In genomic region chr11:76810706-76811495, GRCm38 (mm10) we compare ENCODE assay signal across 10 mouse cellular contexts. TPM values are rescaled to one million over a fixed set of nuclear protein-coding genes. Genes with fewer than 3 reads are reported as not detected.
DNase-seq lines count a peak whose midpoint lies in the region; ATAC-seq and TF ChIP-seq lines count a peak whose summit lies in the region.
"Had no signal": no experiment of that assay in that cellular context is flagged by ENCODE, and none has a peak within 500 bp of the region (broad histone marks: within the 10 kb centered on the region; RNA-seq: fewer than 3 reads in every experiment).

No protein-coding gene starts in this region.

- H3K4me3 ChIP-seq in hindbrain, postnatal 0 days (ENCODE audit: low read length), result no peak overlapping the region
- H3K4me3 ChIP-seq in hindbrain, embryonic 10.5 days, result no peak overlapping the region
- H3K4me3 ChIP-seq in stomach, postnatal 0 days (ENCODE audit: low read depth, low read length), result no peak overlapping the region
- H3K4me3 ChIP-seq: stomach, embryonic 15.5 days had no signal

- H3K4me1 ChIP-seq in hindbrain, postnatal 0 days (ENCODE audit: insufficient read depth, low read length), result no peaks in the 10 kb centered on the region
- no peaks in the 10 kb centered on the region for H3K4me1 ChIP-seq in hindbrain, embryonic 10.5 days (replicated peaks)
- H3K4me1 ChIP-seq in stomach, postnatal 0 days (replicated peaks; ENCODE audit: control insufficient read depth, insufficient read depth), result no peaks in the 10 kb centered on the region

- 83% methylated on average over 9 of the region's 9 CpGs for WGBS in hindbrain, postnatal 0 days
- 87% methylated on average over 9 of the region's 9 CpGs for WGBS in hindbrain, embryonic 10.5 days
- 84% methylated on average over 9 of the region's 9 CpGs for WGBS in stomach, postnatal 0 days

- no peaks in the 10 kb centered on the region for H3K27me3 ChIP-seq in hindbrain, postnatal 0 days (ENCODE audit: insufficient read depth, low read length)
- H3K27me3 ChIP-seq in hindbrain, embryonic 10.5 days (ENCODE audit: insufficient read depth, poor library complexity, severe bottlenecking), result no peaks in the 10 kb centered on the region
- no peaks in the 10 kb centered on the region for H3K27me3 ChIP-seq in stomach, postnatal 0 days (ENCODE audit: control insufficient read depth, insufficient read depth, low read length)
- H3K27me3 ChIP-seq: stomach, embryonic 15.5 days had no signal

- no peak overlapping the region for H3K9ac ChIP-seq in hindbrain, postnatal 0 days (replicated peaks; ENCODE audit: low read length)
- no peak overlapping the region for H3K9ac ChIP-seq in stomach, postnatal 0 days (ENCODE audit: low read length)
- H3K9ac ChIP-seq: stomach, embryonic 15.5 days had no signal

- H3K27ac ChIP-seq in hindbrain, postnatal 0 days, result no peak overlapping the region
- H3K27ac ChIP-seq in hindbrain, embryonic 10.5 days, result no peak overlapping the region
- no peak overlapping the region for H3K27ac ChIP-seq in stomach, postnatal 0 days (replicated peaks)
- H3K27ac ChIP-seq: stomach, embryonic 15.5 days had no signal

- TF ChIP-seq EP300 in stomach, postnatal 0 days (optimal IDR thresholded peaks at IDR 0.05), result no peak

- ATAC-seq in hindbrain, postnatal 0 days, result no peak
- no peak for ATAC-seq in stomach, postnatal 0 days (ENCODE audit: low FRiP score, low TSS enrichment)
- ATAC-seq in frontal cortex, adult (ENCODE audit: low TSS enrichment), result no peak

- DNase-seq in adrenal gland, postnatal 10 days, result peak; percentile 41
- DNase-seq in adrenal gland, adult 2 months, result no peak
- no peak for DNase-seq in hindbrain, postnatal 0 days (ENCODE audit: low spot score)
- DNase-seq in hindbrain, embryonic 10.5 days (ENCODE audit: low spot score), result no peak
- DNase-seq in urinary bladder, postnatal 14 days (ENCODE audit: low spot score), result peak; percentile 35
- DNase-seq in urinary bladder, postnatal 25 days (ENCODE audit: low spot score), result no peak
- no peak for DNase-seq in stomach, postnatal 0 days (ENCODE audit: low spot score)
- DNase-seq: cerebellum, adult 9-11 months had no signal

- H3K9me3 ChIP-seq in hindbrain, postnatal 0 days (ENCODE audit: low read length), result no peaks in the 10 kb centered on the region
- no peaks in the 10 kb centered on the region for H3K9me3 ChIP-seq in hindbrain, embryonic 10.5 days
- H3K9me3 ChIP-seq in stomach, postnatal 0 days (ENCODE audit: control insufficient read depth, low read length), result no peaks in the 10 kb centered on the region
- H3K9me3 ChIP-seq: stomach, embryonic 15.5 days had no signal

- H3K4me2 ChIP-seq in hindbrain, postnatal 0 days (ENCODE audit: low read depth, low read length), result no peak overlapping the region
- H3K4me2 ChIP-seq in stomach, postnatal 0 days (replicated peaks; ENCODE audit: low read depth), result no peak overlapping the region
- H3K4me2 ChIP-seq: stomach, embryonic 15.5 days had no signal

- peaks cover 30% of the 10 kb centered on the region for H3K36me3 ChIP-seq in hindbrain, postnatal 0 days (ENCODE audit: insufficient read depth, low read length)
- H3K36me3 ChIP-seq in hindbrain, embryonic 10.5 days, result peaks cover 59% of the 10 kb centered on the region
- peaks cover 7% of the 10 kb centered on the region; the same call in 1 of the 2 replicates for H3K36me3 ChIP-seq in stomach, postnatal 0 days (ENCODE audit: control insufficient read depth, insufficient read depth, low read length)

- TF ChIP-seq CTCF in hindbrain, postnatal 0 days (IDR thresholded peaks at IDR 0.05; ENCODE audit: low read depth), result peak; percentile 48
- TF ChIP-seq CTCF in stomach, postnatal 0 days (IDR thresholded peaks at IDR 0.05; ENCODE audit: low read depth), result peak; percentile 68

RNA-seq across cellular contexts. Expression of gene Cpd, which starts 35.9 kb away (rescaled TPM):
- 10 to 100 TPM; 46.2 to 57.9 TPM for total RNA-seq in adrenal gland, postnatal 10 days (2021)
- total RNA-seq in adrenal gland, adult 2 months (2021), result 10 to 100 TPM; 34.0 to 37.4 TPM
- polyA plus RNA-seq in adrenal gland, adult 2 months (2012; rRNA removed), result 14.1 and 15.1 TPM in 2 replicates
- total RNA-seq in hindbrain, postnatal 0 days (2014; rRNA removed), result 34.7 and 41.3 TPM in 2 replicates
- polyA plus RNA-seq in hindbrain, postnatal 0 days (2015; fragmentation: Nextera tagmentation; extraction: Ambion mirVana), result 3.9 and 5.7 TPM in 2 replicates
- polyA plus RNA-seq in hindbrain, embryonic 10.5 days (2016; fragmentation: Nextera tagmentation; extraction: Ambion mirVana), result 8.0 and 8.4 TPM in 2 replicates
- polyA plus RNA-seq in stomach, postnatal 0 days (2015; fragmentation: Nextera tagmentation; extraction: Ambion mirVana), result 15.9 and 16.1 TPM in 2 replicates

RNA-seq across cellular contexts. Expression of gene Gosr1, which starts 47.5 kb away (rescaled TPM):
- total RNA-seq in adrenal gland, postnatal 10 days (2021), result 10 to 100 TPM; 62.1 to 64.9 TPM
- total RNA-seq in adrenal gland, adult 2 months (2021), result 10 to 100 TPM; 64.1 to 99.6 TPM
- 14.4 and 18.4 TPM in 2 replicates for polyA plus RNA-seq in adrenal gland, adult 2 months (2012; rRNA removed)
- 29.8 and 40.0 TPM in 2 replicates for total RNA-seq in hindbrain, postnatal 0 days (2014; rRNA removed)
- 25.4 and 25.7 TPM in 2 replicates for polyA plus RNA-seq in hindbrain, postnatal 0 days (2015; fragmentation: Nextera tagmentation; extraction: Ambion mirVana)
- 23.6 and 29.8 TPM in 2 replicates for polyA plus RNA-seq in hindbrain, embryonic 10.5 days (2016; fragmentation: Nextera tagmentation; extraction: Ambion mirVana)
- polyA plus RNA-seq in stomach, postnatal 0 days (2015; fragmentation: Nextera tagmentation; extraction: Ambion mirVana), result 15.8 and 17.7 TPM in 2 replicates

Comparison
In these comparisons a context has a peak if more than half of its experiments do, and no peak if none do; other contexts are left out.
1. DNase-seq: peak in adrenal gland, postnatal 10 days (single experiment) and urinary bladder, postnatal 14 days (single experiment); none in adrenal gland, adult 2 months (single experiment), hindbrain, postnatal 0 days (single experiment), hindbrain, embryonic 10.5 days (single experiment), urinary bladder, postnatal 25 days (single experiment) and stomach, postnatal 0 days (single experiment).